Mouse (Mus musculus) thymus, adult 2 months (tissue): ENCODE data around the gene Saa3. TPM values are rescaled to one million over a fixed set of nuclear protein-coding genes. Genes with fewer than 3 reads are reported as not detected.

Experiments
- DNase-seq: peaks from one replicate; pipeline ENCODE4 v3.0.0; 2021
- H3K27ac ChIP-seq: fragments of 200-500 bp; 2 replicates; pipeline ENCODE4 v1.5.1; 2012; ENCODE audit warnings: low read length, control low read depth; ENCODE audit not compliant: control insufficient read depth, insufficient read depth
- H3K27me3 ChIP-seq: fragments of 200-500 bp; 2 replicates; pipeline ENCODE4 v1.6.1; 2012; ENCODE audit warnings: mild to moderate bottlenecking, low read length, moderate library complexity, mixed read lengths; ENCODE audit not compliant: control insufficient read depth, insufficient read depth
- H3K36me3 ChIP-seq: fragments of 200-500 bp; 2 replicates; pipeline ENCODE4 v1.6.1; 2012; ENCODE audit warnings: mild to moderate bottlenecking, low read length, moderate library complexity; ENCODE audit not compliant: control insufficient read depth, insufficient read depth
- H3K4me1 ChIP-seq: fragments of 200-500 bp; replicated peaks from 2 replicates; pipeline ENCODE4 v1.6.1; 2012; ENCODE audit warnings: low read length; ENCODE audit not compliant: control insufficient read depth, insufficient read depth
- H3K4me3 ChIP-seq: fragments of 200-500 bp; 2 replicates; pipeline ENCODE4 v1.5.1; 2012; ENCODE audit warnings: mild to moderate bottlenecking, low read length, control low read depth, moderate library complexity; ENCODE audit not compliant: control insufficient read depth, insufficient read depth
- CTCF ChIP-seq: fragments of 200-500 bp; IDR thresholded peaks from 2 replicates; pipeline ENCODE4 v1.5.1; 2012; ENCODE audit warnings: mild to moderate bottlenecking, control low read depth, low read length, moderate library complexity, borderline replicate concordance; ENCODE audit not compliant: control insufficient read depth, poor library complexity, insufficient read depth; ENCODE audit errors: extremely low read depth
- POLR2A ChIP-seq: fragments of 200-500 bp; IDR thresholded peaks from 2 replicates; pipeline ENCODE4 v1.6.1; 2012; ENCODE audit warnings: mild to moderate bottlenecking, low read length, control low read depth, moderate library complexity; ENCODE audit not compliant: control insufficient read depth, poor library complexity, insufficient read depth; ENCODE audit errors: extremely low read depth
- WGBS: fragments of 180-500 bp; shearing (Covaris S2); methylation state at CpG from one replicate; pipeline ENCODE4 v1.1.7; 2018; 5-methylcytosine and 5-hydroxymethylcytosine counted together
- polyA plus RNA-seq: library from polyadenylated mRNA; depleted of rRNA; stranded (reverse); fragments of >200 nt; gene quantifications from 2 replicates; pipeline ENCODE4 v1.2.3, GENCODE M21; 2012; rRNA removed

Saa3 gene
- polyA plus RNA-seq: 6.8 and 11.4 TPM in 2 replicates

GRCm38 (mm10) chr7:46715600-46715999 is at the start of gene Saa3:
Gene Saa3 (minus strand): TSS chr7:46715700.
- Histone ChIP-seq H3K27ac (no peak within 1 kb of the TSS), H3K36me3 (no peaks in the 10 kb centered on the region), H3K27me3 (no peaks in the 10 kb centered on the region; the same call in 1 of the 2 replicates), H3K4me1 (peaks cover 6% of the 10 kb centered on the region), H3K4me3 (no peak within 1 kb of the TSS)
- no peak for DNase-seq
- WGBS: 94% methylated on average over 5 of the region's 5 CpGs
- TF ChIP-seq POLR2A (no peak), CTCF (no peak)

DNA sequence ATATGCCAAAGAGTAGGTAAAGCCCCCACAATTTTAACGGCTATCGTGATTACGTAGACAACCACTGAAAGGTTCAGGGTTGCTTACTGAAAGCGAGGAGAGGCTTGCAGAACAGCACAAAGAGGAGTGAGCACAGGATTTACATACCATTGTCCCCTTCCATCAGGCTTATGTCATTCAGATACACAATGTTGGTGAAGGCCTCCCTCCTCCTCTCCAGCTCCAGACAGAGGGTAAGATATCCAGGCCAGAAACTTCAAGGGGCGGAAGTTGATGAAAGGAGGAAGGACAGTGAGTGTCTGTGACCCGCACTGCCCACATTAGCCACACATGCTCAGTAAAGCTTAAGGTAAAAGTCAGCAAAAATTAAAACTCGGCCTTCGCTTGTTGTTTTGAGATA is 49.2 kb upstream of the Saa3 start:
- peaks cover 43% of the 10 kb centered on the region for H3K36me3 ChIP-seq
- DNase-seq: no peak
- no peaks in the 10 kb centered on the region; the same call in 1 of the 2 replicates for H3K27me3 ChIP-seq
- 96% methylated on average over 8 of the region's 8 CpGs for WGBS
- TF ChIP-seq POLR2A (no peak), CTCF (no peak)
- no peak overlapping the region for H3K27ac ChIP-seq
- no peaks in the 10 kb centered on the region for H3K4me1 ChIP-seq
- H3K4me3 ChIP-seq: no peak overlapping the region

DNA sequence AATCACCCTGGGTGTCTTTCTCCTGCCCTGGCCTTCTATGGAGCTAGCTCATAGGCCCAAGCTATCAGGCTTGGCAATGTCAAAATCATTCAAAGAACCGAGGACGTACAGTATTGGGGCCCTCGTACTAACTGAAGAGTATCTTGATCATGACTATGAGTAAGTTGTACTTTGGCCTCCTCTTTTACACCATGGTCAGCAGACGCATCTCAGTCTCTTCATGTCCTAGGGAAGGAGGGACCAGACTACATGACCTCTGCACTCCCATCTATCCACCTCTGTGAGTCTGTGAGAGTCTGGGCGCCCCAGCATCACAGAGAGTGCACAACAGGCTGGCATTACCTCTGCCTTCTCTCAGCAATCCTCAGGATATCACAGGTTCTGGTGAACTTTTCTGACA is 47.1 kb upstream of the Saa3 start:
- TF ChIP-seq POLR2A: no peak
- no peak for TF ChIP-seq CTCF
- H3K4me1 ChIP-seq: no peaks in the 10 kb centered on the region
- WGBS: 97% methylated on average over 5 of the region's 5 CpGs
- DNase-seq: no peak
- H3K4me3 ChIP-seq: no peak overlapping the region
- no peak overlapping the region for H3K27ac ChIP-seq
- peaks cover 23% of the 10 kb centered on the region; the same call in 1 of the 2 replicates for H3K36me3 ChIP-seq
- H3K27me3 ChIP-seq: no peaks in the 10 kb centered on the region; the same call in 1 of the 2 replicates

DNA sequence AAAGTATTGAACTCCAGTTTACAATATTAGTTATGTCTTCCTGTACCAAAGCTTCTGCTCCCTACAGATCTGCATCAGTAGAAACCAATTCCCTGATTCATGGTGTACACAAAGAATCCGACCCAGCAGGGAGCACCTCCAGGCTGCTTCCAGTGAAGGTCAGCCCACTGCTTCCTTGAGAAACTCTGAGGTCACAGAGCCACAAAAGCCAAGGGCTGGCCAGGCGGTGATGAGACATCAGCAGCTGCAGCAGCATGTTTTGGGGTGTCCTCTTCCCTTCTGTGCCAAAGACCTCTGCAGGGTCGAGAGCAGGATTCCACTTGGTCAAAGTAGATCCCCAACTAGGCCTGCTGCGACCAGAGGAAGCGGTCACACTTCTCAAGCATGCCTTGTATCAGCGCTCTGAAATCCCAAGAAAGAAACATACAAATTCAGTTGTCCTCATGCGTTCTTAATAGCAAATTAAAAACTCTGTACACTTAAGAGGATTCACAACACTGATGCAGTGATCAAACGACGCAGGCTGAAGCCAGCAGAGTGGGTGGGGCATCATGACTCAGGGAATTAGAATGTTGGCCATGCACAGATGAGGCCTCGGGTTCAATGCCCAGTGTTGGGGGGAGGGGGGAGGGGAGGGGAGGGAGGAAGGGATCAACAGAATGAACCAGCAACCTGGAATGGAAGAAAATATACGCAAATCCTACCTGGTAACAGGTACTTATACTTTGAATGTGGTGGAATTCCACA is 45.7 kb upstream of the Saa3 start:
- peaks cover 17% of the 10 kb centered on the region; the same call in 1 of the 2 replicates for H3K36me3 ChIP-seq
- no peak overlapping the region for H3K27ac ChIP-seq
- H3K27me3 ChIP-seq: no peaks in the 10 kb centered on the region; the same call in 1 of the 2 replicates
- no peak for DNase-seq
- H3K4me1 ChIP-seq: no peaks in the 10 kb centered on the region
- WGBS: 89% methylated on average over 11 of the region's 11 CpGs
- no peak overlapping the region for H3K4me3 ChIP-seq
- TF ChIP-seq CTCF (no peak), POLR2A (no peak)

DNA sequence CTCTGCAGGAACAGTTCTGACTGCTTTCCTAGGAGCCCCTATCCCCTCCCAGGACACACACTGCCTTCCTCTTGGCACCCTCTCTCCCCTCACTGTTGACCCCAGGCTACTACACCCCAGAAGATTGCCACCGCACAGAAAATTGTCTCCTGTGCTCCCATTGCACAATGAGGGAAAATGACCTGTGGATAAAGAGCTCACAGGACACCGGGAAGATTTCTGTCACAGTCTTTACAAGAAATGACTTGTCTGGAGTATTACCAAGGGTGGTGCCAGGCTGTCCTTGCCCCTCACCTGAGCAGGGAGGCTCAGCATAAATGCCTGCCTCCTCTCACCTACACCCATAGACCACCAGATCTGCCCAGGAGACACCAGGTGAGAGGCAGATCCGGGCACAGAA is 36.0 kb upstream of the Saa3 start, which contains the start of gene Saa2:
Gene Saa2 (plus strand): TSS at position 301 of the 400 bp plus-strand sequence.
- no peaks in the 10 kb centered on the region for H3K36me3 ChIP-seq
- no peak for TF ChIP-seq CTCF
- no peak for TF ChIP-seq POLR2A
- 92% methylated on average over 3 of the region's 3 CpGs for WGBS
- no peak within 1 kb of the TSS for H3K4me3 ChIP-seq
- H3K27ac ChIP-seq: no peak within 1 kb of the TSS
- no peak for DNase-seq
- no peaks in the 10 kb centered on the region for H3K27me3 ChIP-seq
- 0 out of 2 replicates have a peak, but pooled peaks cover 3% of the 10 kb centered on the region for H3K4me1 ChIP-seq

GRCm38 (mm10) chr7:46748459-46748858 is 33.0 kb upstream of the Saa3 start:
- Histone ChIP-seq H3K27ac (no peak overlapping the region), H3K4me1 (0 out of 2 replicates have a peak, but pooled peaks cover 3% of the 10 kb centered on the region), H3K36me3 (no peaks in the 10 kb centered on the region), H3K27me3 (no peaks in the 10 kb centered on the region), H3K4me3 (no peak overlapping the region)
- 92% methylated on average over 3 of the region's 3 CpGs for WGBS
- TF ChIP-seq POLR2A (no peak), CTCF (no peak)
- DNase-seq: no peak

- H3K27me3 ChIP-seq: no peaks in the 10 kb centered on the region
- TF ChIP-seq POLR2A (no peak), CTCF (no peak)
- H3K4me1 ChIP-seq: no peaks in the 10 kb centered on the region; the same call in 1 of the 2 replicates
- no peak overlapping the region for H3K4me3 ChIP-seq
- 94% methylated on average over 7 of the region's 7 CpGs for WGBS
- no peak overlapping the region for H3K27ac ChIP-seq
- no peak for DNase-seq
- H3K36me3 ChIP-seq: no peaks in the 10 kb centered on the region
Observed at GRCm38 (mm10) chr7:46746381-46746780, 30.9 kb upstream of the Saa3 start.
